Mouse (Mus musculus) gastrocnemius, adult 18-20 months (tissue): ENCODE data around the gene Fubp3. TPM values are rescaled to one million over a fixed set of nuclear protein-coding genes. Genes with fewer than 3 reads are reported as not detected.

Experiments used
- DNase-seq: peaks from one replicate; pipeline ENCODE4 v3.0.0; 2021; ENCODE audit warnings: low spot score
- total RNA-seq, 2 experiments: library from RNA; stranded (reverse); gene quantifications; 2 replicates each; pipeline ENCODE4 v1.2.3; 2021

Fubp3 gene
- total RNA-seq, 2 experiments from 2014 or later, result 7.6 to 9.5 TPM

GRCm38 (mm10) chr2:31618484-31619161, 46.2 kb downstream of the Fubp3 start:
- no peak for DNase-seq

GRCm38 (mm10) chr2:31619208-31619607, 46.8 kb downstream of the Fubp3 start:
- DNase-seq, result no peak

DNA sequence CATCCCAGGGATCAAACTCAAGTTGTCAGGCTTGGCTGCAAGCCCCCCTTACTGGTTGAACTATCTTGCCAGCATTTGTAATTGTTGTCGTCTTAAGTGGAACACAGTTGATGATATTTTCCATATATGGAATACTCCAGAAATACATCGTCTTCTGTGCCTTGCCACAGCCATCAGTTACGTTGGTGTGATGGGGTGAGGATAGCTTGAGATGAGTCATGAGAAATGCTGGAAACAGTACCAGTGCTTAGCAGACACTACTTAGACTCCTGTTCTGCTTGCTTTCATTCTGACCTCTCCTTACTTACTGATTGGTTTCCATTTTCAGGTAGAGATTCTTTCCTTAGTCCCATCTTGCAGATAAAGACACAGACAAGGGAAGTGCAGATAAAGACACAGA, 61.1 kb downstream of the Fubp3 start:
- no peak for DNase-seq

DNA sequence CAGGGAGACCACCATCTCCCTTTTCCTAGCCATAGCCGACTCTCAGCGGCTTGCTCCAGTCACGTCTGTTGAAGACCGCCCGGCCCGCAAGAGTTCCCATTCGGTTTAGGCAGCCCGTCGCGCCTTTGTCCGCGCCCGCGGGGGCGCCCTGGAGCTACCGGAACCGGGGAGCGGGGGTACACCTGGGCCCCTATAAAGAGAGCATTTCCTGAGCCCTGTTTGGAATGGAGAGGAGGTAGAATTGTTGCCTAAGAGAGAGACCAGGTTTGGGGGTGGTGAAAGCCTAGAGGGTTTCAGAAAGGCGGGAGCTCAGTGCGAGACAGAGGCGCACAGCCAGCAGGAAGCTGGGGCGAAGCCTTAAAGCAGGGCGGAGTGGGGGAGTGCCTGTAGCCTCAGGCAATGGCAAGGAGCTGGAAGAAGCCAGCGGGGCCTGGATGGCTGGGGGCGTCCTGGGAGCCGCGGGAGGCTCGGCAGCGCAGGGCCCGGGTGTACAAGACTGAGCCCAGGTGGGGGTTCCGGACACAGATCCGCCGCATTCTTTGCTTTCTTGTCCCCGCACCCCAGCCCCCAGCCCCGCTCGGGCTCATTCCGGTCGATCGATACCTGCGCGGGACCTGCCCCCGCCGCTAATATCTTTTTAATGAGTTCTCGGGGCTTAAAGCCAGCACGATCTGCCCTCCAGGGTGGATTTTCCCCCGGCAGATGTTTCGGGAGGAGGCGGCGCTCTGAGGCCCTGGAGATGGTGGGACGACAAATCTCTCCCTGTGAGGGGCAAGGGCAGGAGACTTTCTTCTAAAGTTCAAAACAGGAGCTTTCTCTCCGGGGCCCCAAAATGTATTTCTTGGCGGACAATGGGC, 63.1 kb downstream of the Fubp3 start:
- no peak for DNase-seq

DNA sequence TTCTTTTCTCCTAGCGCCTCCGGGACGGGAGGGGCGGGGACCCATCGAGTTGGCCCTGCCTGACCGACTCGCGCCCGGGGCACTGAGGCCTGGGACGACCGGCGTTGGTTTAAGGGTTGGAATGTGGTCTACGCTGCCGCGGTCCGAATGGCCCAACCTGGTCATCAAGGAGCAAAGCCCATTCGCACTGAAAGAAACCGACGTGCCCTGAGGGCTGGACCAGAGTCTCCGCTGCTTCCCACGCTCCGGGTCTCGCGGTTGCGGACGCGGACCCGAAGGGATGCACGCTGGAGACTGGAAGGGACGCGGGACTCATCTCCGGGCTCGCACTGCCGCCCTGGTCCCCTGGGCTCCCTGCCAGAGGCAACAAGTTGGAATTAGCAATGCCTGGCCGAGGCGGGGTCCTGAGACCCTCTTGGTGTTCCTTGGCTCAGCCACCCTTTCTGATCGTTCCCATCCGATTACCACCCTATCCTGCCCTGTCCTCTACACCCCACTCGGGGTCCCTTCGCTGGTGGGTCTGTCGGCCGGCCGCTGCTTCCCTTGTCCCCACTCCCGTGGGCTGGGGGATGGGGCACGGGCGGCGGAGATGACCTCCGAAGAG, 63.8 kb downstream of the Fubp3 start:
- DNase-seq, result no peak

DNA sequence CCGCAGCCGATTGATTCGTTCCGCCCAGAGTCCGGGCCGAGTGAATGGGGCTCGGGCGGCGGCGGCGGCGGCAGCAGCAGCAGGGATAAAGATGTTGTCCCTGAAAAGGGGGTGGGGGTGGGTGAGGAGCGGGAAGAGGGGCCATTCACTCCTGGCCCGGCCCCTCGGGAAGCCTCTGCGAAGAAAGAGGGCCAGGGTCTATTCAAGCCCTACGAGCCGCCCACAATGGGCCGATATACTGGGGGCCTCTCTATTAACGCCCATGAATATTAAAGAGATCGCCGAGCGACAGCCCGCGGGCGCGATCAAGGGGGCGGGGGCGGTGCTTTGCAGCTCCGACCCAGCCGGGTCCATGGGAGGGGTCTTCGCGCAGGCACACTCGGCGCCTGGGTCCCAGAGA, 64.3 kb downstream of the Fubp3 start:
- DNase-seq, result no peak

DNA sequence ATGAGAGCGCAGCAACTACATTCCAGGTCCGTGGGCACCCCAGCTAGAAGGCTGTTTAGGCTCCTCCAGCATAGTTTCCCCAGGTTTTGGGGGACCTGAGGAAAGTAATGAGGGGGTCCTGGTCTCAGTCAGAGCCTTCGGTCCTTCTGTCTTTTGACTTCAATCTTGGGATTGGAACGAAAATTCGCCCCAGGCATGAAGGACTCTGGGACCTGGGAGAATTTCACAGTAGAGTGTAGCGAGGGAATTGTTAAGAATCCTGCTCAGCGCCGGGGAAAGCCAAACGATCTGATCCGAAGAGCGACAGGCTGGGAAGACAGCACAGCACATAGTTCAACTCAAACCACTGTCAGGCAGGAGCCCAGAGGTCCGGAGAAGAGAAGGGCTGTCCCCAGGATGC, 64.9 kb downstream of the Fubp3 start:
- no peak for DNase-seq

- no peak for DNase-seq
Measured at GRCm38 (mm10) chr2:31637807-31638206, 65.4 kb downstream of the Fubp3 start.

- DNase-seq, result no peak
Measured at GRCm38 (mm10) chr2:31638581-31639465, 66.4 kb downstream of the Fubp3 start.

GRCm38 (mm10) chr2:31639466-31639760, 67.0 kb downstream of the Fubp3 start:
- no peak for DNase-seq

DNA sequence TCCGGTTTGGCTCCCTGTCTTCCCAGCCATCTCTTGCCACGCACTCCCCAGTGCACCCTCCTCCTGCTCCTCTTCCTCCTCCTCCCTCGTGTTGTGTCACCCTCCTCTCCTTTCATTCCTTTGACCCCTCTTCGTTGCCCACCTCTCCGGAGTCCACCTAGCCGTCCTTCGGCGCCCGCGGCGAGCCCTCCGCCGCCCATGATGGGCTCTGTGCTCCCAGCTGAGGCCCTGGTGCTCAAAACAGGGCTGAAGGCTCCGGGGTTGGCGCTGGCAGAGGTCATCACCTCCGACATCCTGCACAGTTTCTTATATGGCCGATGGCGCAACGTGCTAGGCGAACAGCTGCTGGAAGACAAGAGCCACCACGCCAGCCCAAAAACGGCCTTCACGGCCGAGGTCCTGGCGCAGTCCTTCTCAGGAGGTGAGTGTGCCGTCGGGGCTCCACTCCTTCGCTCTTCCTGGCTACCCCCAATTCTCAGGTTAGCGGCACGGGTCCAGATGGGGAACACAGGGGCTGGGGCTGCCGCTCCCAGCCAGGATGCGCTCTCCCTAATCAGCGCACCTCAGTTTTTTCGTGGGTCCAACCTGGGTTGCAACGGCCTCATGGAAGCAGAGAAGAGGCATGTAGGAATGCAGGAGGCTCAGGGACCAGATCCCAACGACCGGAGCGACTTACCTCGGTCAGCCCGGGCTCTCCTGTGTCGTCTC, 67.6 kb downstream of the Fubp3 start, which contains the start of gene Prdm12:
Gene Prdm12, plus strand, starts transcription at position 137 of the 708 bp plus-strand sequence.
- no peak for DNase-seq

DNA sequence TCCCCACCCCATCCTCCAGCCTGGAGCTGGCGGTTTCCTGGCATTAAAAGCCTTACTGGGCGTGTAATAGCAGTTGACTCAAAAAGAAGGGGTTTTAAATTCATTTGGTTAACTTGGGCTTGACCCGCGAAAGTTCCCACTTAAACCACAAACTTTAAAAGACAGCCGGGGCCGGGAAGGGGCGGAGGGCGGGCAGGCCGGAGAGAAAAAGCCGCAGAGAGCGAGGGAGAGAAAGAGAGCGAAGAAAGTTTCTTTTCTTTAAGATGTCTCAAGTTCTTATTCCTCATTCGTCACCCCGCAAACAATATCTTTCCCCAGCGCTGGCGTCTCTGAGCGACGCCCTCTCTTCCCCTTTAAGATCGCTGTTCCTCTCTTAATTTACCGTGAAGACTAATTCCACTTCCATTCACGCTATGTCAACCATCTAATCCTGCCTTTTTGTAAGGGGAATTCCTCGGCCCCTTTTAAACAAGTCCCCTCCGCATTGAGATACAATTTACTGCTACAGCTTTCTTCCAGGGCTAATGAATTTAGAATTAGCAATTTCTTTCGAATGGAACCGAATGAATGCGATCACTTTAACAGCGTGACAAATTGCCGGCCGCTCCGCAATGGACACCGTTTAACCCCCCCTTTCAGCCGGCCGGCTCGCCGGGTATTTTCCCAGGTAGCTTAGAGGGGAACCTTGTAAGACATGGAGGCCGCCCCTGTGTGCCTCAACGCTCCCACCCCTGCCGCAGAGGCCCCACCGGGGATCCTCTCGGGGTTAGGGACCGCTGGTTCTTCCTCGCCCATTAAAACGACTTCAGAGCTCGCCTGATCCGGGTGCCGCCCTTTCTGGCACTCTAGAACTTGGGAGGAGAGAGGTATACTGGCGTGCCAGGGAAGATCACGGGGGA, 68.4 kb downstream of the Fubp3 start:
- no peak for DNase-seq

GRCm38 (mm10) chr2:31641508-31641830, 69.0 kb downstream of the Fubp3 start:
- no peak for DNase-seq

- no peak for DNase-seq
Measured at GRCm38 (mm10) chr2:31641929-31642328, 69.5 kb downstream of the Fubp3 start.

GRCm38 (mm10) chr2:31653971-31654853, 81.8 kb downstream of the Fubp3 start:
- DNase-seq, result no peak

GRCm38 (mm10) chr2:31654854-31655559, 82.6 kb downstream of the Fubp3 start:
- DNase-seq, result peak; percentile 42

DNA sequence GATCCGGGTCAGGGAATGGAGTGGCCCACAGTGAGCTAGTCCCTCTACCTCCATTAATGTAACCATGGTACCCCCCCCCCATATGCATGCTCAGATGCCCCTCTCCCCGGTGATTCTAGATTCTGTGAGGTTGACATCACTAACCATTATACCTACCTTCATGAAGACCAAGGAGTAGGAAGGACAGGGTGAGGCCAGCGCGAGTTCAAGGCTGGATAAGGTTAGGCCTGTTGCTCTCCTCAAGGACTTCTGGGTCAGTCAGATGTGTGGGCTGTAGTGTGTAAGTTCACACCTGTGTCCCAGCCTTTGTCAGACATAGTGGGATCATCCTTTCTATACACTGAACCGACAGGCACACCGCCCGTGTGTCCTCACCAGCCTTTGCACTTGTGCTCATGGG, 83.9 kb downstream of the Fubp3 start:
- no peak for DNase-seq
